Mouse (Mus musculus) embryo, embryonic 9.5 days (tissue): ENCODE results near the gene Lrrc42.

Experiments
- DNase-seq: peaks from one replicate; pipeline ENCODE4 v3.0.0-alpha.2; 2017; ENCODE audit errors: extremely low spot score

Lrrc42 gene

GRCm38 (mm10) chr4:107253125-107254091, at the start of gene Lrrc42, which contains the start of gene Hspb11:
TSS of gene Lrrc42 (minus strand) at chr4:107253532.
TSS of gene Hspb11 (plus strand) at chr4:107253593.
- peak; percentile 100 for DNase-seq

DNA sequence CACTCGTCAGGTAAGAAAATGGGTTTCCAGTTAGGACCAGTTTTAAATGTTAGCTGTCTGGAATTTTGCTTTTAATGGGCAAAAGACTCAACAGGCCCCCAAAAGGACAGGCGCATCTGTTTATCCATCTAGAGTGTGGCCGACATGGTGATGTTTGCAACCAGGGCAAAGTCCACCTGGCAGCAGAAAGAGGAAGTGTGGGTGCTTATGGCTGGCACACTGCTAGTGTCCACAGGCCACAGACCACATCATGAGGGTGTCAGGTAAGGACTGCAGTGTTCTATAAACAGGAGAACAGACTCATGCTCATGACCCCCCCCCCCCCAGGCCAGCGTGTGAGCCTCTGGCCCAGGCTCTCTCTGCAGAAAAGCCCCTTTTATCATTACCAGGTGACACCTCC, 49.5 kb upstream of the Lrrc42 start:
- no peak for DNase-seq

DNA sequence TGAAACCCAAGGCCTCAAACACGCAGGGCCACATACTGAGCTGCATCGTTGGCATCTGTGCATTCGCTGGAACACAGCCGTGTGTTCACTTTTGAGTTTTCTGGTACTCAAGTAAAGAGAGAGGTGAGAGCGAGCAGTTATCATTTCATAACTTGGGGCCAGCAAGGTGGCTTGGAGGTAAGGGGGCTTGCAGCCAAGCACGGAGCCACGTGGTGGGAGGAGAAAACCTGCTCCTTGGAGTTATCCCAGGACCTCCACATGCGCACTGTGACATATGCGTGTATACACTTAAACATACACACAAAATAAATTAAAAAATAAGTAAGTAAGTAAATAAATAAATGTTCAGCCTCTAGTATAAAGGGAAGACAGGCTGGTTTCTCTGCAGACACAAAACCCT, 48.9 kb upstream of the Lrrc42 start:
- DNase-seq: no peak

DNA sequence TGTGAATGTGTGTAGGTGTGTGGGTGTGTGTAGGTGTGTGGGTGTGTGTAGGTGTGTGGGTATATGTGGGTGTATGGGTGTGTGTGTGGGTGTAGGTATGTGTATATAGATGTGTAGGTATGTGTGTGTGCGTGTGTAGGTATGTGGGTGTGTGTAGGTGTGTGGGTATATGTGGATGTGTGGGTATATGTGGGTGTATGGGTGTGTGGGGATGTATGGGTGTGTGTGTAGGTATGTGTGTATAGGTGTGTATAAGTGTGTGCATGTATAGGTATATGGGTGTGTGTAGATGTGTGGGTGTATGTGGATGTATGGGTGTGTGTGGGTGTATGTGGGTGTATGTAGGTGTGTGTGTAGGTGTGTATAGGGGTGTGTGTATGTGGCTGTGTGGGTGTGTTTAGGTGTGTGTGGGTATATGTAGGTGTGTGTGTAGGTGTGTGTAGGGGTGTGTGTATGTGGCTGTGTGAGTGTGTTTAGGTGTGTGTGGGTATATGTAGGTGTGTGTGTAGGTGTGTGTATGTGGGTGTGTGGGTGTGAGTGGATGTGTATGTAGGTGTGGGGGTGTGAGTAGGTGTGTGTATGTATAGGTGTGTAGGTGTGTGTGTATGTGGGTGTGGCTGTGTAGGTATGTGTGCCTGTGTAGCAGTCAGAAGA, 47.7 kb upstream of the Lrrc42 start:
- DNase-seq: no peak

DNA sequence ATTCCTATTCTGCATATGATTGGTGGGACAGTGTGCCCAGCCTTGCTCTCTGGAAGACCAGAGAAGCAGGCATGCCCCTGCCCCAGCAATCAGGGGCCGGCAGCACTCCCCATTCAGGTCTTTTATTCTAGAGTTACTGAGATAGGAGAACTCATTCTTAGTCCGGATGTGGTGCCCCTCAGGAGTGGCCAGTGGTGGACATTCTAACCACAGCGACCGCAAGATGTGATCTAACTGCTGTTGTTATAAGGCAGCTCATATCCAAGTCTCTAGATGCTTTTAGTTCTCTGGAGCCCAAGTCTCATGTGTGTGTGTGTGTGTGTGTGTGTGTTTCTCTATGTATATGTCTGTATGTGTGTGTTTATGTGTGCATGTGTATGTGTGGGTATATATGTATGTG, 47.0 kb upstream of the Lrrc42 start:
- DNase-seq: no peak

GRCm38 (mm10) chr4:107299779-107300340, 46.5 kb upstream of the Lrrc42 start:
- no peak for DNase-seq

DNA sequence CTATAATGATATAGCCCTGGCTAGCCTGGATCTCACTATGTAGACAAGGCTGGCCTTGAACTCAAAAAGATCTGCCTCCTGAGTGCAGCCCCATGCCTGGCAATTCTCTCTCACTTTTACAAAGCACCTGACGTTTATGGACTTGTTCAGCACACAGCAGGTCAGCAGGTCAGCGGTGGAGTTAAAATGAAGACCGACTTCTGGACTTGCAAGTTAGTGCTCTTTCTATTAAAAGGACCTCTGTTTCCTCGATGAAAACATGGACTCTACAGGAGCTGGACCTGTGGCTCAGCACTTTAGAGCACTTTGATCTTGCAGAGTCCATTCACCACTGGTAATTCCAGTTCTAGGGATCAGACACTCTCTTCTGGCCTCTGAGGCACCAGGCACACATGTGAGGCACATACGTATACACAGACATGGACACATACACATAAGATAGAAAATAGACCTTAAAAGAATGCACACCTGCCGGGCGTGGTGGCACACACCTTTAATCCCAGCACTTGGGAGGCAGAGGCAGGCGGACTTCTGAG, 44.8 kb upstream of the Lrrc42 start:
- no peak for DNase-seq

- no peak for DNase-seq
These were observed 38.9 kb upstream of the Lrrc42 start for GRCm38 (mm10) chr4:107292273-107292662.

GRCm38 (mm10) chr4:107291611-107292272, 38.4 kb upstream of the Lrrc42 start:
- no peak for DNase-seq

DNA sequence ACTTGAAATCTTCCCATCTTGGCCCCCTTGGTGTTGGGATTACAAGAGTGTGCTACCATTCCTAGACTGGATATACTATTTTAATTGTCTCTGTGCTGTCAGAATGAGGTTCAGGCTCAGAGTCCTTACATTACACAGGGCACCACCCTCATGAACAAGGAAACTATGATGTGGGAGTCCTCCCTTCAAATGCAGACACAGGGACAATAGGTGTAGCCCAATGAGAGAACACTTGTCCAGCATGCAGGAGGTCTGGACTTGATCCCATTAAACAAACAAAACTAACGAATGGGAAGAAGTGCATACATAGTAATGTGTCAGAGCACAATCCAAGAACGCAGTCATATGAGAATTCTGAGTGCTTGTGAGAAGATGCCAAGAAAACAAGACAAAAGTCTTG, 34.2 kb upstream of the Lrrc42 start:
- no peak for DNase-seq

DNA sequence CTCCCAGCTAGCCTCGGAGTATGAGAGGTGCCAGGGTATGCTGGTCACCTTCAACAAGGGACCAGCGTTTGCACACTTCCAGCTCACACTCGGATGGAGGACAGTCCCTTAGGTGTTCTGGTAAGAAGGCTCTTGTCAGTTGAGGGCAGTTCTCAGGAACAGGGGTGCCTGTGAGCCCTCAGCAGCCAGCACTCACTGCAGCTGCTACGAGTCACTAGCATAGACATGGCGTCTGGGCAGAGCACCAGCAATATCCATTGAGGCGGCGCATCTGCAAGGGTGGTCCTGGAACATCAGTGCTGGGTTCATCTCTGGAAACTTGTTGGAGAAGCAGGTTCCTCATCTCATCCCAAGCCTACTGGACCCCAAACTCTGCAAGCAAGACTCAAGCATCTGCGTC, 33.1 kb upstream of the Lrrc42 start:
- no peak for DNase-seq

DNA sequence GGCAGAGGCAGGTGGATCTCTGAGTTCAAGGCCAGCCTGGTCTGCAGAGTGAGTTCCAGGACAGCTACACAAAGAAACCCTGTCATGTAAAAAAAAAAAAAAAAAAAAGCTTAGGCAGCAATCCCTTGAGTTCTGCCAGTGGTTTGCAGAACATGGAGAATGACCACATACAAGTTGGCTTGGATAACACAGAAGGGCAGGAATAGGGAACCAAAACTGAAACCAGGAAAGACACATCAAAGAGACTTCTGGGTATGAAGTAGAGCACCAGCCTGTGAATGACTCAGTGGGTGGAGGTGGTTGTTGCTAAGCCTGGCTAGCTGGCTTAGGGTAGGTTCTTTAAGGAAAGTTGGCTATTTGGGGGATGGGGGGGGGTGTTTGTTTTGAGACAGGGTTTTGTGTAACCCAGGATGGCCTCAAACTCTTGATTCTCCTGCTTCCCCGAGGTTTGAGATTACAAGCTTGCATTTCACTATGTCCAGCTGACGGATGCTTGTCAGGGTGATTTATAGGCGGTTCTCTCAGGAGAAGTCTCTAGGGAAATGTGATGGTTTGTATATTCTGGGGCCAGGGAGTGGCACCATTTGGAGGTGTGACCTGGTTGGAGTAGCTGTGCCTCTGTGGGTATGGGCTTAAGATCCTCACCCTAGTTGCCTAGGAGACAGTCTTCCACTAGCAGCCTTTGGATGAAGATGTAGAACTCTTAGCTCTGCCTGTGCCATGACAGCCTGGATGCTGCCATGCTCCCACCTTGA, 32.3 kb upstream of the Lrrc42 start:
- DNase-seq: no peak

GRCm38 (mm10) chr4:107280843-107281475, 27.6 kb upstream of the Lrrc42 start:
- no peak for DNase-seq

DNA sequence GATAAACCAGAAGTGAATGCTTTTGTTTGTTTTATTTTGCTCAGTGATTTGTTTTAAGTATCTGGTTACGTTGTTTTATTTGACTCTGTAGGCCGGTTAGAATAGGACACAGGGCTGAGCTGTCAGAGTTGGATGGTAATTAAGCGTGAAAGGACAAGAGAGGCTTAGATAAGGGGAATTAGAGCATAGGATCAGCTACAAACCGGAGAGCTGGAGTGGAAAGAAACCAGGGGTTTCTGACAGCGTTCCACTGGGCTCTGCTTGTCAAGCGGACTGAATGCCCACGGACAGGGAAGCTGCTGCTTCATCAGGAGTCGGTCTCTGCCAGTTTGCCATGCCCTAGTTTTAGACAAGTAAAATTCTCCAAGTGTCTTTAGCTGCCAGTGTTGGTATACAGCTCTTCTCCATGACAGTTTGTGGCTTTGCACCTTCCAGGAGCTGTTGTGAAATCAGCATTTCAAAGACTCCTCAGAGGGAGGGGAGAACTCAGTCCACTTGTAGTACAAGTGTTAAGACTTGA, 24.9 kb upstream of the Lrrc42 start:
- DNase-seq: peak; percentile 22

GRCm38 (mm10) chr4:107274511-107274910, 21.2 kb upstream of the Lrrc42 start:
- DNase-seq: no peak

- DNase-seq: no peak
These were observed 20.4 kb upstream of the Lrrc42 start for GRCm38 (mm10) chr4:107273683-107274082.

GRCm38 (mm10) chr4:107260001-107260400, 6.7 kb upstream of the Lrrc42 start:
- DNase-seq: no peak

DNA sequence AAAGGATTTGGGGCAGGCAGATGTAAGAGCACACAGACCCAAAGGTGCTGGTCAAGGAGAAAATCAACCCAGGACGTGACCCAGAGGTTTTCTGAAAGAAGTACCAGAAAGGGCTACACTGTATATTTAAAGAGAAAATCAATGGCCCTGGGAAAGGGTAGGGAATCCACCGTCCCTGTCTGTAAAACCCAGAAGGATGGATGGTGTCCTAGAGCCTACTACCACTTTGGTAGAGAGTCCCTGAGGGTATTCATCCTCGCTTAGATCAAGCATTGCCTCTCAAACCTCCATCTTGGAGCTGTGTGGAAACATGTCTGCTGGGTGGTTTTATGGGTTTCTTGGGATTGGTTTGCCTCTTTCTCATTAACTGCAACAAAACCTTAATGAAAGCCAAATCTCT, 1.1 kb upstream of the Lrrc42 start:
- no peak for DNase-seq

DNA sequence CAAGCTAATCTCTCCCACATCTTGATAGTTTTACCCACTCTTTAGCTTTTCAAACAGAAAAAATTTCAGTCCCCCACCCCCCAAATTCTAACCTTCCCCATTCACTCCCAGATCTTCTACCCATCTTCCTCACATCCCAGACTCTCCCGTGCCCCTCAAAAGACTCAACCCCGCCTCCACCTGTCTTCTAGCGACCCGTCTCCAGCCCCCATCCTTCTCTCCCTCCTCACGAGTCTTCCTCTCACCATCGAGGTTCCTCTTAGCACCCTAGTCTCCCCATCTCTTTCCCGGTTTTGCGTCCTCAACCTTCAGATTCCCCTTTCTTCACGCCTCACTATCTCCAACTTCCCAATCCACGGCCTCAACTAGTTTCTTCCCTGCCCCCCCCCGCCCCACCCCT, 810 bp downstream of the Lrrc42 start:
- no peak for DNase-seq

- peak; percentile 44 for DNase-seq
These were observed 2.8 kb downstream of the Lrrc42 start for GRCm38 (mm10) chr4:107250494-107250893.
